Mouse (Mus musculus) kidney, adult 2 months (tissue): ENCODE data around the gene Tmeff1.

ENCODE experiments used
- CTCF ChIP-seq: fragments of 200-500 bp; conservative IDR thresholded peaks from 2 replicates; pipeline ENCODE4 v1.5.1; 2011; ENCODE audit warnings: low read depth, mild to moderate bottlenecking, control low read depth, low read length, moderate library complexity, mixed read lengths; ENCODE audit not compliant: insufficient read depth, insufficient read length
- POLR2A ChIP-seq: fragments of 200-500 bp; IDR thresholded peaks from one replicate; pipeline ENCODE4 v1.6.1; 2011; ENCODE audit warnings: low read depth, low read length, control low read depth

DNA sequence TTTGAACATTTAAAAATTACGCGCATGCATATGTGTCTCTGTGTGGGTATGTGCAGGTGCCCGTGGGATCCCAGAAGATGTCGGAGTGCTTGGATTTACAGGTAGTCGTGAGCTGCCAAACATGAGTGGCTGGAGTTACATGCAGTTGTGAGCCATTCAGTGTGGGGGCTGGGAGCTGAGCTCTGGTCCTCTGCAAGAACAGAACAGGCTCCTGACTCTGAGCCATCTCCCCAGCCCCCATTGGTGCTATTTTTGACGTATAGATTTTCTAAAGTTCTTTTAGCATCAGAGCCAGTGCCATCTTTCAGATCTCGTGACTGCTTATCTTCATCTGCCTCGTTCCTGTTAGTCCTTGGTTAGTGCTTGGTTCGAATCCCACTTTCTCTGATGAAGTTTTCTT lies 24.5 kb downstream of the Tmeff1 start:
- TF ChIP-seq CTCF = no peak
- no peak for TF ChIP-seq POLR2A
